Mouse (Mus musculus) G1E (cell line): ENCODE measurements at regions not wholly inside any gene's neighbourhood (a gene's known extent, or its start where the extent isn't known, plus 50 kb on each side); places are given as distances from the start of the nearest gene placed in this dataset.

Experiments
- ATAC-seq: 2 replicates; pipeline ENCODE4 v1.8.0; 2016; ENCODE audit warnings: mild to moderate bottlenecking; ENCODE audit not compliant: insufficient number of reproducible peaks, poor library complexity, low FRiP score, severe bottlenecking; ENCODE audit errors: extremely low read depth
- DNase-seq: peaks from one replicate; pipeline ENCODE4 v3.0.0; 2012; ENCODE audit warnings: low spot score
- H3K27me3 ChIP-seq: 2 replicates; pipeline ENCODE4 v1.6.1; 2012; ENCODE audit warnings: mild to moderate bottlenecking, low read length, inconsistent platforms; ENCODE audit not compliant: insufficient read depth
- H3K36me3 ChIP-seq: replicated peaks from 2 replicates; pipeline ENCODE3; 2012; ENCODE audit warnings: mild to moderate bottlenecking, inconsistent platforms
- H3K4me1 ChIP-seq: 2 replicates; pipeline ENCODE4 v1.6.1; 2012; ENCODE audit warnings: low read depth, low read length, inconsistent platforms, mixed read lengths; ENCODE audit not compliant: insufficient read depth
- H3K4me3 ChIP-seq: 2 replicates; pipeline ENCODE4 v1.5.1; 2012; ENCODE audit warnings: low read depth, mild to moderate bottlenecking, inconsistent platforms, low read length, moderate library complexity, mixed read lengths
- H3K9me3 ChIP-seq: replicated peaks from 2 replicates; pipeline ENCODE4 v1.6.1; 2012; ENCODE audit warnings: inconsistent platforms
- CTCF ChIP-seq: IDR thresholded peaks from 2 replicates; pipeline ENCODE4 v1.5.1; 2012; ENCODE audit warnings: low read depth, low read length, inconsistent platforms, mixed read lengths
- GATA1 ChIP-seq: IDR thresholded peaks from 2 replicates; pipeline ENCODE4 v1.6.1; 2012; ENCODE audit warnings: borderline replicate concordance, low read length, inconsistent platforms, mixed read lengths
- GATA2 ChIP-seq: IDR thresholded peaks from 2 replicates; pipeline ENCODE4 v1.6.1; 2012; ENCODE audit warnings: low read depth, low read length, inconsistent platforms, borderline replicate concordance
- POLR2AphosphoS5 ChIP-seq: IDR thresholded peaks from 2 replicates; pipeline ENCODE4 v1.6.1; 2012; ENCODE audit warnings: low read depth, low read length, inconsistent platforms; ENCODE audit not compliant: insufficient replicate concordance
- TAL1 ChIP-seq: conservative IDR thresholded peaks from 2 replicates; pipeline ENCODE4 v1.6.1; 2012; ENCODE audit warnings: low read depth, low read length, inconsistent platforms, mixed read lengths

GRCm38 (mm10) chr12:25300804-25301390, 204.0 kb upstream of the Id2 start:
- Histone ChIP-seq H3K4me1 (no peaks in the 10 kb centered on the region), H3K36me3 (no peaks in the 10 kb centered on the region), H3K9me3 (peaks cover 72% of the 10 kb centered on the region), H3K27me3 (no peaks in the 10 kb centered on the region), H3K4me3 (no peak overlapping the region)
- ATAC-seq (no peak), DNase-seq (no peak)
- TF ChIP-seq GATA1 (no peak), TAL1 (no peak), CTCF (no peak), GATA2 (no peak), POLR2AphosphoS5 (no peak)

- ATAC-seq: no peak
- TF ChIP-seq GATA2 (no peak), TAL1 (no peak), GATA1 (no peak), POLR2AphosphoS5 (no peak), CTCF (no peak)
Measured at GRCm38 (mm10) chr12:25299603-25300471, 202.9 kb upstream of the Id2 start.

GRCm38 (mm10) chr12:25298766-25299165, 201.8 kb upstream of the Id2 start:
- DNase-seq (no peak), ATAC-seq (no peak)
- no peak for TF ChIP-seq GATA1
- TF ChIP-seq TAL1: no peak
- TF ChIP-seq GATA2: no peak
- TF ChIP-seq POLR2AphosphoS5: no peak
- TF ChIP-seq CTCF: no peak
- H3K27me3 ChIP-seq: no peaks in the 10 kb centered on the region
- H3K9me3 ChIP-seq: peaks cover 65% of the 10 kb centered on the region
- no peaks in the 10 kb centered on the region for H3K36me3 ChIP-seq
- H3K4me3 ChIP-seq: no peak overlapping the region
- H3K4me1 ChIP-seq: no peaks in the 10 kb centered on the region

More at GRCm38 (mm10) chr12:25299603-25300471, 202.9 kb upstream of the Id2 start:
- Histone ChIP-seq H3K27me3 (no peaks in the 10 kb centered on the region), H3K4me1 (no peaks in the 10 kb centered on the region), H3K9me3 (peaks cover 71% of the 10 kb centered on the region), H3K4me3 (no peak overlapping the region), H3K36me3 (no peaks in the 10 kb centered on the region)
- no peak for DNase-seq

- DNase-seq: no peak
- Histone ChIP-seq H3K4me3 (no peak overlapping the region), H3K36me3 (no peaks in the 10 kb centered on the region), H3K27me3 (no peaks in the 10 kb centered on the region), H3K9me3 (peaks cover 59% of the 10 kb centered on the region), H3K4me1 (no peaks in the 10 kb centered on the region)
- TF ChIP-seq GATA2 (no peak), TAL1 (no peak)
- no peak for ATAC-seq
Measured at GRCm38 (mm10) chr12:25297960-25298359, 201.0 kb upstream of the Id2 start.

- Histone ChIP-seq H3K9me3 (peaks cover 59% of the 10 kb centered on the region), H3K4me3 (no peak overlapping the region), H3K27me3 (no peaks in the 10 kb centered on the region), H3K36me3 (no peaks in the 10 kb centered on the region), H3K4me1 (no peaks in the 10 kb centered on the region)
- DNase-seq (no peak), ATAC-seq (no peak)
- TF ChIP-seq GATA2 (no peak), CTCF (no peak), POLR2AphosphoS5 (no peak), GATA1 (no peak), TAL1 (no peak)
Measured at GRCm38 (mm10) chr12:25296648-25297047, 199.7 kb upstream of the Id2 start.

GRCm38 (mm10) chr12:25294179-25295025, 197.5 kb upstream of the Id2 start:
- Histone ChIP-seq H3K27me3 (no peaks in the 10 kb centered on the region), H3K4me3 (no peak overlapping the region), H3K36me3 (no peaks in the 10 kb centered on the region), H3K9me3 (peaks cover 47% of the 10 kb centered on the region), H3K4me1 (no peaks in the 10 kb centered on the region)
- DNase-seq (no peak), ATAC-seq (no peak)
- TF ChIP-seq GATA1 (no peak), POLR2AphosphoS5 (no peak), CTCF (no peak), GATA2 (no peak), TAL1 (no peak)
